Mouse (Mus musculus): Measurements from ENCODE around the gene Aarsd1. TPM values are rescaled to one million over a fixed set of nuclear protein-coding genes. Genes with fewer than 3 reads are reported as not detected.

The Aarsd1 gene
- polyA plus RNA-seq, 1 experiment: 50.6 TPM

GRCm38 (mm10) chr11:101360651-101361113, 56.7 kb downstream of the Aarsd1 start:
- TF ChIP-seq MAX (IDR thresholded peaks at IDR 0.05): no peak
- peak; percentile 78 for TF ChIP-seq USF1 (IDR thresholded peaks at IDR 0.05; ENCODE audit: low read depth)
- TF ChIP-seq MYOG (IDR thresholded peaks at IDR 0.05; ENCODE audit: control insufficient read depth, extremely low read depth, insufficient read length): no peak
- TF ChIP-seq MYOD1 (IDR thresholded peaks at IDR 0.05; ENCODE audit: control insufficient read depth, insufficient read length, low read depth): no peak
- TF ChIP-seq FOSL1 (IDR thresholded peaks at IDR 0.05; ENCODE audit: insufficient read depth, low read length, poor library complexity, severe bottlenecking): no peak
- TF ChIP-seq CTCF (IDR thresholded peaks at IDR 0.05; ENCODE audit: control insufficient read depth, insufficient read depth, insufficient read length): no peak
- Histone ChIP-seq H3K79me2 (ENCODE audit: control insufficient read depth, insufficient read depth) (no peaks in the 10 kb centered on the region), H3K4me3 (ENCODE audit: insufficient read depth, poor library complexity, severe bottlenecking) (no peak overlapping the region), H3ac (ENCODE audit: control insufficient read depth, insufficient read length, low read depth) (no peak overlapping the region), H3K79me3 (ENCODE audit: low read depth) (no peaks in the 10 kb centered on the region), H3K36me3 (ENCODE audit: control insufficient read depth, insufficient read depth) (no peaks in the 10 kb centered on the region), H3K27me3 (ENCODE audit: control insufficient read depth, insufficient read depth, insufficient read length) (peaks cover 14% of the 10 kb centered on the region)

DNA sequence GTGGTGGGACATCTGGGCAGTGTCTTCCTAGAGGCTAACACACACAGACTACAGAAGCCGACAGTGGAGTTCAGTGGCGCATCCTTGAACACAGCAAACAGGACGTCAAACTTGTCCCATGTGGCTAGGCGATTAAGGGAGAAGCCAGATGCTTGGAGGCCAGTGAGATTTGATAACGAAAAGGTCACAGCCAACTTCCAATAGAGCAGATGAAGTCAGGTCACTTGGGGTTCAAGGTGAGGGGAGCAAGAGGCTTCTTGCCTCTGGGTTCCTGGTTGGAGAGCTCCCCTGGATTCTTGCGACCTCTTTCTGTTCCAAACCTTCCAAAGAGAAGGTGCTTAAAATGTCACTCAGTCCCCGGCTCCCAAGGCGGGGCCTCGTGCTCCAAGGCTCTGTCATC, 57.6 kb downstream of the Aarsd1 start:
- Histone ChIP-seq H3K36me3 (ENCODE audit: control insufficient read depth, insufficient read depth) (no peaks in the 10 kb centered on the region), H3K27me3 (ENCODE audit: control insufficient read depth, insufficient read depth, insufficient read length) (peaks cover 14% of the 10 kb centered on the region), H3K79me2 (ENCODE audit: control insufficient read depth, insufficient read depth) (no peaks in the 10 kb centered on the region), H3K79me3 (ENCODE audit: low read depth) (no peaks in the 10 kb centered on the region), H3K4me3 (ENCODE audit: insufficient read depth, poor library complexity, severe bottlenecking) (no peak overlapping the region), H3ac (ENCODE audit: control insufficient read depth, insufficient read length, low read depth) (no peak overlapping the region)
- TF ChIP-seq CTCF (IDR thresholded peaks at IDR 0.05; ENCODE audit: control insufficient read depth, insufficient read depth, insufficient read length) (no peak), MYOD1 (IDR thresholded peaks at IDR 0.05; ENCODE audit: control insufficient read depth, insufficient read length, low read depth) (no peak), MAX (IDR thresholded peaks at IDR 0.05) (no peak), FOSL1 (IDR thresholded peaks at IDR 0.05; ENCODE audit: insufficient read depth, low read length, poor library complexity, severe bottlenecking) (no peak), USF1 (IDR thresholded peaks at IDR 0.05; ENCODE audit: low read depth) (no peak), MYOG (IDR thresholded peaks at IDR 0.05; ENCODE audit: control insufficient read depth, extremely low read depth, insufficient read length) (no peak), CEBPB (IDR thresholded peaks at IDR 0.05; ENCODE audit: low read depth) (no peak)

GRCm38 (mm10) chr11:101357505-101358182, 59.8 kb downstream of the Aarsd1 start:
- Histone ChIP-seq H3K4me3 (ENCODE audit: insufficient read depth, poor library complexity, severe bottlenecking) (no peak overlapping the region), H3ac (ENCODE audit: control insufficient read depth, insufficient read length, low read depth) (no peak overlapping the region), H3K79me3 (ENCODE audit: low read depth) (no peaks in the 10 kb centered on the region), H3K79me2 (ENCODE audit: control insufficient read depth, insufficient read depth) (no peaks in the 10 kb centered on the region), H3K27me3 (ENCODE audit: control insufficient read depth, insufficient read depth, insufficient read length) (peaks cover 15% of the 10 kb centered on the region), H3K36me3 (ENCODE audit: control insufficient read depth, insufficient read depth) (no peaks in the 10 kb centered on the region)
- no peak for TF ChIP-seq FOSL1 (IDR thresholded peaks at IDR 0.05; ENCODE audit: insufficient read depth, low read length, poor library complexity, severe bottlenecking)
- no peak for TF ChIP-seq CEBPB (IDR thresholded peaks at IDR 0.05; ENCODE audit: low read depth)
- no peak for TF ChIP-seq MAX (IDR thresholded peaks at IDR 0.05)
- no peak for TF ChIP-seq USF1 (IDR thresholded peaks at IDR 0.05; ENCODE audit: low read depth)
- TF ChIP-seq CTCF (IDR thresholded peaks at IDR 0.05; ENCODE audit: control insufficient read depth, insufficient read depth, insufficient read length): no peak
- no peak for TF ChIP-seq MYOD1 (IDR thresholded peaks at IDR 0.05; ENCODE audit: control insufficient read depth, insufficient read length, low read depth)
- no peak for TF ChIP-seq MYOG (IDR thresholded peaks at IDR 0.05; ENCODE audit: control insufficient read depth, extremely low read depth, insufficient read length)

Small RNA genes lying within 50 kb of the gene (microRNA-seq; reads per million reads assigned to microRNA genes)
- 0.24 reads per million for gene Mir6929 (ENCODE audit: borderline microRNAs expressed)

Other genes with a start within 250 kb of the Aarsd1 start
- gene Cntnap1, start 247.1 kb downstream of the Aarsd1 start, polyA plus RNA-seq (2012; fragmentation: generic; extraction: Trizol): 0.28 TPM
- 18.3 TPM for gene Plekhh3, start 246.3 kb downstream of the Aarsd1 start, polyA plus RNA-seq (2012; fragmentation: generic; extraction: Trizol)
- gene Ccr10, start 242.2 kb downstream of the Aarsd1 start, polyA plus RNA-seq (2012; fragmentation: generic; extraction: Trizol): 0.18 TPM
- 4.5 TPM for gene Ezh1, start 191.2 kb downstream of the Aarsd1 start, polyA plus RNA-seq (2012; fragmentation: generic; extraction: Trizol)
- 0.66 TPM for gene Ramp2, start 171.6 kb downstream of the Aarsd1 start, polyA plus RNA-seq (2012; fragmentation: generic; extraction: Trizol)
- gene Vps25, start 163.9 kb downstream of the Aarsd1 start, polyA plus RNA-seq (2012; fragmentation: generic; extraction: Trizol): 116 TPM
- 0.49 TPM for gene Wnk4, start 157.0 kb downstream of the Aarsd1 start, polyA plus RNA-seq (2012; fragmentation: generic; extraction: Trizol)
- gene Cntd1, start 138.6 kb downstream of the Aarsd1 start, polyA plus RNA-seq (2012; fragmentation: generic; extraction: Trizol): 0.05 TPM
- 85.2 TPM for gene Coa3, start 138.5 kb downstream of the Aarsd1 start, polyA plus RNA-seq (2012; fragmentation: generic; extraction: Trizol)
- 103 TPM for gene Becn1, start 115.3 kb downstream of the Aarsd1 start, polyA plus RNA-seq (2012; fragmentation: generic; extraction: Trizol)
- gene Psme3, start 101.4 kb downstream of the Aarsd1 start, polyA plus RNA-seq (2012; fragmentation: generic; extraction: Trizol): 89.9 TPM
- gene Aoc2, start 92.6 kb downstream of the Aarsd1 start, polyA plus RNA-seq (2012; fragmentation: generic; extraction: Trizol): 1.2 TPM
- gene Aoc3, start 87.0 kb downstream of the Aarsd1 start, polyA plus RNA-seq (2012; fragmentation: generic; extraction: Trizol): 0.07 TPM
- gene G6pc, start 50.1 kb downstream of the Aarsd1 start, polyA plus RNA-seq (2012; fragmentation: generic; extraction: Trizol): not detected
- gene Gm27029, start 7.2 kb upstream of the Aarsd1 start, polyA plus RNA-seq (2012; fragmentation: generic; extraction: Trizol): 5.2 TPM
- 10.4 TPM for gene Rundc1, start 7.5 kb upstream of the Aarsd1 start, polyA plus RNA-seq (2012; fragmentation: generic; extraction: Trizol)
- gene Ptges3l, start 7.7 kb upstream of the Aarsd1 start, polyA plus RNA-seq (2012; fragmentation: generic; extraction: Trizol): 19.2 TPM
- gene Rpl27, start 24.7 kb upstream of the Aarsd1 start, polyA plus RNA-seq (2012; fragmentation: generic; extraction: Trizol): 2,812 TPM
- gene Ifi35, start 30.8 kb upstream of the Aarsd1 start, polyA plus RNA-seq (2012; fragmentation: generic; extraction: Trizol): 23.4 TPM
- gene Rnd2, start 47.4 kb upstream of the Aarsd1 start, polyA plus RNA-seq (2012; fragmentation: generic; extraction: Trizol): 19.2 TPM
- gene Vat1, start 48.6 kb upstream of the Aarsd1 start, polyA plus RNA-seq (2012; fragmentation: generic; extraction: Trizol): 306 TPM
- 5.2 TPM for gene Brca1, start 134.3 kb upstream of the Aarsd1 start, polyA plus RNA-seq (2012; fragmentation: generic; extraction: Trizol)
- gene Nbr1, start 134.5 kb upstream of the Aarsd1 start, polyA plus RNA-seq (2012; fragmentation: generic; extraction: Trizol): 15.7 TPM
- 1.0 TPM for gene Tmem106a, start 164.6 kb upstream of the Aarsd1 start, polyA plus RNA-seq (2012; fragmentation: generic; extraction: Trizol)
- gene Gm11634, start 181.6 kb upstream of the Aarsd1 start, polyA plus RNA-seq (2012; fragmentation: generic; extraction: Trizol): not detected
- 9.5 TPM for gene Rdm1, start 209.6 kb upstream of the Aarsd1 start, polyA plus RNA-seq (2012; fragmentation: generic; extraction: Trizol)
- 2.5 TPM for gene Arl4d, start 247.9 kb upstream of the Aarsd1 start, polyA plus RNA-seq (2012; fragmentation: generic; extraction: Trizol)

Data from C2C12 (cell line).